Mouse (Mus musculus): ENCODE data around the gene Pard3b.

Pard3b gene

GRCm38 (mm10) chr1:62071139-62071538, 432.5 kb downstream of the Pard3b start:
- no peak for DNase-seq (ENCODE audit: low read depth in 1 of 2, low spot score in 2 of 2)

- no peak for DNase-seq (ENCODE audit: low read depth in 1 of 2, low spot score in 2 of 2)
Measured at GRCm38 (mm10) chr1:62076171-62076570, 437.5 kb downstream of the Pard3b start.

GRCm38 (mm10) chr1:62081129-62081528, 442.5 kb downstream of the Pard3b start:
- DNase-seq (ENCODE audit: low read depth in 1 of 2, low spot score in 2 of 2): no peak

- DNase-seq (ENCODE audit: low read depth in 1 of 2, low spot score in 2 of 2): no peak
Measured at GRCm38 (mm10) chr1:62085995-62086394, 447.4 kb downstream of the Pard3b start.

- DNase-seq (ENCODE audit: low read depth in 1 of 2, low spot score in 2 of 2): no peak
Measured at GRCm38 (mm10) chr1:62087464-62087863, 448.8 kb downstream of the Pard3b start.

GRCm38 (mm10) chr1:62094885-62095284, 456.3 kb downstream of the Pard3b start:
- no peak for DNase-seq (ENCODE audit: low read depth in 1 of 2, low spot score in 2 of 2)

- DNase-seq (ENCODE audit: low read depth in 1 of 2, low spot score in 2 of 2): no peak
Measured at GRCm38 (mm10) chr1:62122426-62122825, 483.8 kb downstream of the Pard3b start.

GRCm38 (mm10) chr1:62129186-62129585, 490.6 kb downstream of the Pard3b start:
- no peak for DNase-seq (ENCODE audit: low read depth in 1 of 2, low spot score in 2 of 2)

- DNase-seq (ENCODE audit: low read depth in 1 of 2, low spot score in 2 of 2): no peak
Measured at GRCm38 (mm10) chr1:62148134-62148533, 509.5 kb downstream of the Pard3b start.

GRCm38 (mm10) chr1:62148786-62149185, 510.2 kb downstream of the Pard3b start:
- no peak for DNase-seq (ENCODE audit: low read depth in 1 of 2, low spot score in 2 of 2)

GRCm38 (mm10) chr1:62155970-62156369, 517.3 kb downstream of the Pard3b start:
- no peak for DNase-seq (ENCODE audit: low read depth in 1 of 2, low spot score in 2 of 2)

- no peak for DNase-seq (ENCODE audit: low read depth in 1 of 2, low spot score in 2 of 2)
Measured at GRCm38 (mm10) chr1:62159592-62159991, 521.0 kb downstream of the Pard3b start.

GRCm38 (mm10) chr1:62175013-62175640, 536.5 kb downstream of the Pard3b start:
- no peak for DNase-seq (ENCODE audit: low read depth in 1 of 2, low spot score in 2 of 2)

- no peak for DNase-seq (ENCODE audit: low read depth in 1 of 2, low spot score in 2 of 2)
Measured at GRCm38 (mm10) chr1:62181638-62182037, 543.0 kb downstream of the Pard3b start.

GRCm38 (mm10) chr1:62182634-62183033, 544.0 kb downstream of the Pard3b start:
- DNase-seq (ENCODE audit: low read depth in 1 of 2, low spot score in 2 of 2): no peak

GRCm38 (mm10) chr1:62190786-62191185, 552.2 kb downstream of the Pard3b start:
- no peak for DNase-seq (ENCODE audit: low read depth in 1 of 2, low spot score in 2 of 2)

- no peak for DNase-seq (ENCODE audit: low read depth in 1 of 2, low spot score in 2 of 2)
Measured at GRCm38 (mm10) chr1:62197515-62197914, 558.9 kb downstream of the Pard3b start.

GRCm38 (mm10) chr1:62200919-62201318, 562.3 kb downstream of the Pard3b start:
- no peak for DNase-seq (ENCODE audit: low read depth in 1 of 2, low spot score in 2 of 2)

GRCm38 (mm10) chr1:62201686-62202257, 563.1 kb downstream of the Pard3b start:
- no peak for DNase-seq (ENCODE audit: low read depth in 1 of 2, low spot score in 2 of 2)

- DNase-seq (ENCODE audit: low read depth in 1 of 2, low spot score in 2 of 2): no peak
Measured at GRCm38 (mm10) chr1:62213285-62213684, 574.7 kb downstream of the Pard3b start.

- DNase-seq (ENCODE audit: low read depth in 1 of 2, low spot score in 2 of 2): no peak
Measured at GRCm38 (mm10) chr1:62215842-62216241, 577.2 kb downstream of the Pard3b start.

GRCm38 (mm10) chr1:62216568-62216967, 577.9 kb downstream of the Pard3b start:
- DNase-seq (ENCODE audit: low read depth in 1 of 2, low spot score in 2 of 2): no peak

- DNase-seq (ENCODE audit: low read depth in 1 of 2, low spot score in 2 of 2): no peak
Measured at GRCm38 (mm10) chr1:62229129-62229528, 590.5 kb downstream of the Pard3b start.
